Mouse (Mus musculus) cerebellum, adult 9-10 months (tissue): ENCODE results near the gene Ccdc159.

Experiments used
- DNase-seq: peaks from one replicate; pipeline ENCODE4 v3.0.0; 2022

Gene Ccdc159

GRCm38 (mm10) chr9:21935466-21936131 is 8.3 kb downstream of the Ccdc159 start:
- DNase-seq: no peak

DNA sequence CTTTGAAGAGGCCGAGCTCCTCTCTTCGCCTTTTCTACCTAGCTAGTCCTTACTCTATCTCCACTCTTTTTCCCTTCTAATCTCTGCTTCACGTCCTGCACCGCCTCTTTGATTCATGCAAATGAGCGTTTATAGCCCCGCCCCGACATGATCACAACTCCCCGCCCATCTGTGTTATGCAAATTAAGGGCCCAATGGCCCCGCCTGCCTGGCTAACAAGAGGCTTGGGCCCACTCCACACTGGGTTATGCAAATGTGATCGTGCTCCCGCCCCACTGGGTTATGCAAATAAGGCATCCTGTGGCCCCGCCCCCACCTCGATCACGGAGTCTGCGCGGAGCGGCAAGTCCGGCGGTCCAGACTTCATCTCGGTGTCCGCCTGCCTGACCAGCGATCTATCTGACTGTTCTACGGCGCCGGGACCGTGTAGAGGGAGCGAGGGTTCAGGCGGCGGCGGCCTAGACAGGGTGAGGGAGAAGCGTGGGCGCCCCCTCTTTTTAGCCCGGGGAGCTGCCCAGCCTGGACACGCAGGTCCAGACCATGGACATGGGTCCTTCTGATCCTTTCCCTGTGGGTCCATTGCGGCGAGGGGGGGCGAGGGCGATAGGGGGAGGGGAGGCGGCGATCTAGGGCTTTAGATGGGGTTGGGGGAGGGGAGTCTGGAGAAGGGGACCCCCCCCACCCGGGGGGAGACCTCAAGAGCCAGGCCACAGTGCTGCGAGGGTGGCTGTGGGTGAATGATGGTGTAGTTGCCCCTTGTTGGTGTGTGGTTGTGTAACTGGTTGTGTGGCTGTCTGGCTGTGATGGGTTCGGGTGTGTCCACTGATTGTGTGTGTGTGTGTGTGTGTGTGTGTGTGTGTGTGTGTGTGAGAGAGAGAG is 9.7 kb downstream of the Ccdc159 start, which contains the start of gene Plppr2:
Gene Plppr2 (plus strand): TSS at position 342 of the 879 bp plus-strand sequence.
- peak; percentile 100 for DNase-seq

DNA sequence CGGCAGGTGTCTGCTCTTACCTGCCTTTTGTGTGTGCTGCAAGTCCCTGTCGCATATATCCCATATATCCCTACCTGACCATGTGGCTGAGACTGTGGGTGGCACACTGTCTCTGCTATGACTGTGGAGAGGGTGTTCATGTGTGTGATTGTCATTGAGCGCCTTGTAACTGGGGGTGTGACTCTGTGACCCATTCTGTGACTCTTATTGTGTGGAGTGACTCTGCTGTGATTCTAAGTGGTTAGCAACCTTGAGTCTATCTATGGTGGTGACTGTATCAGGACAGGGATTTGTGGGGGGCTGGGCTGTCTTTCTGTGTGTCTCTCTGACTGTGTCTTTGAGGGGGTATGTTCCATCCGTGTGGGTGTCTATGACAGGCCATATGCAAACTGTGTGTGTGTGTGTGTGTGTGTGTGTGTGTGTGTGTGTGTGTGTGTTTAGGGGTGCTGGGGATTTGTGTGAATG is 10.5 kb downstream of the Ccdc159 start:
- no peak for DNase-seq

GRCm38 (mm10) chr9:21938234-21938855 is 11.1 kb downstream of the Ccdc159 start:
- no peak for DNase-seq

GRCm38 (mm10) chr9:21943046-21943445 is 15.8 kb downstream of the Ccdc159 start:
- DNase-seq: no peak

DNA sequence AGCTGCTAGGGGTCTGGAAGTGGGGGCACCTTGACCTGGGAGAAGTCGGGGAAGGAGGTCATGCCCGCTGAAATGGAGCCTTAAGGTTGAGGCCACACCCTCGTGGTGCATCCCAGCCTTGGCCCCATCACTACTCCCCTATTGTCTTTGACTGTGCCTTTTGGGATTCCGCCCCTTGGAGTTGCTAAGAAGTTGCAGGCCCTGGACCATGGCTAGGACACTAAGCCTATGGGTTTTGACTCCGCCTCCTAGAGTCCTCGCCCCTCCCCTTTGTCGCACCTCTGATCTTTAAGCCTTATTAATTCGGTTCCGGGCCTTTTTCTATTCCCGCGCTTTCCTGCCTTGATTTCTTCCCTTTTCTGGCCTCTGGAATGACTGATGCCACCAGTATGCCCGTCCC is 16.4 kb downstream of the Ccdc159 start:
- no peak for DNase-seq

GRCm38 (mm10) chr9:21944267-21944666 is 17.0 kb downstream of the Ccdc159 start:
- no peak for DNase-seq

DNA sequence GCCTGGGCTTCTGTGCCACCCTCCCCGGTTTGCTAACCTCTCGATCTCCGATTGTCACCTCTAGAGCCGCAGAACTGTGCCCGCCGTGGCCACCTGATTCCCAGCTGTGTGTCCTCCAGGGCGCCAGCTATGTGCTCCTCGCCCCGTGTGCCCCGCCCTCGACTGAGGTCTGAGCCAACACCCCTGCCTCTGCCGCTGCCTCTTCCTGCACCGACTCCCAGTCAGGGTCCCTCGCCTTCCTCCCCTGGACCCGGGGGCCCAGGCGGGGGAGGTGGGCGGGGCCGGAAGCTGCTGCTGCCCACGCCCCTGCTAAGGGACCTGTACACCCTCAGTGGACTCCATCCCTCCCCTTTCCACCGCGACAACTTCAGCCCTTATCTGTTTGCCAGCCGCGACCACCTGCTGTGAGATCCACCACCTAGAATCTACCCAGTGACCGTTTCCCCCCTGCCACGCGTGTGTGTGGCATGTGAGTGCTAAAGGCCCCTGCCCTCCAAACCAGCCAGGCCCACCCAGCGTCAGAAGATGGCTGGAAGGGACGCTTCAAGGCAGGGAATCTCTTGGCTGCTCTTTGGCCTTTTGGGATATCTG is 20.4 kb downstream of the Ccdc159 start:
- DNase-seq: no peak

GRCm38 (mm10) chr9:21948146-21948545 is 20.9 kb downstream of the Ccdc159 start:
- DNase-seq: no peak

- DNase-seq: no peak
Measured at GRCm38 (mm10) chr9:21948790-21949189, 21.5 kb downstream of the Ccdc159 start.

DNA sequence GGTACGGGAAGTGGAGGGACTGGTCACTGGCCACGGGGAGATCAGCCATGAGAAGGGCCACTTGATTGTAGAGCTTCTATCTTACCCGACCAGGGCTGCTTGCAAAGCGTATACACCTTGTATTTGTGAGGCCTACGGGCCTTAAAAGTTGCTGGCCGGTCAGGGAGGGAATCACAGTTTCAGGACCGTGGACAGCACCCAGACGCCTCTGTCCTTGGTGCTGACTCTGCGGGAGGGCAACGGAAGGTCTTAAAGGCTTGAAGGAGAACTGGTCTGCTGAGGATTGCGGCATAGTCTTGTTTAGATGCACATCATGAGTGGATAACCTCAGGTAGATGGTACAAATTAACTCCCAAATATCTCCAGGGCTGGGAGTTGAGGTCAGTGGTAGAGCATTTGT is 23.1 kb downstream of the Ccdc159 start:
- DNase-seq: no peak

GRCm38 (mm10) chr9:21951977-21952376 is 24.7 kb downstream of the Ccdc159 start:
- no peak for DNase-seq

DNA sequence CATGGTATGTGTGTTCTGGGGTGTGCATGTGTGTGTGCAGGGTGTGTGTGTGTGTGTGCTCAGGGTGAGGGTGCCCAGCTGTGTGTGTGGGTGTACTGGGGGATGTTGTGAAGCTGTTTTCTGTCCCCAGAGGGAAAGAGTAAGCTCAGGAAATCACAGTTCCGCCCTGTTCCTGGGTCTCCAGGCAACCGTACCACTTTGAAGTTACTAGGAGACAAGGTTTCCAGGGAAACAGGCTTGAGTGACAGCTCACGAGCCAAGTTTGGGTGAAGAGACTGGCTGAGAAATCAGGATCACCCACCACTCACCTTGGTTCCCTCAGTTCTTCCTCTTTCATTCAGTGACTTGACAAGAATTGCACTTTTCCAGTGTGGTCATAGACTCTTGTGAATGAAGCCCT is 26.3 kb downstream of the Ccdc159 start:
- no peak for DNase-seq

- DNase-seq: peak; percentile 74
Measured at GRCm38 (mm10) chr9:21954635-21955034, 27.4 kb downstream of the Ccdc159 start.

DNA sequence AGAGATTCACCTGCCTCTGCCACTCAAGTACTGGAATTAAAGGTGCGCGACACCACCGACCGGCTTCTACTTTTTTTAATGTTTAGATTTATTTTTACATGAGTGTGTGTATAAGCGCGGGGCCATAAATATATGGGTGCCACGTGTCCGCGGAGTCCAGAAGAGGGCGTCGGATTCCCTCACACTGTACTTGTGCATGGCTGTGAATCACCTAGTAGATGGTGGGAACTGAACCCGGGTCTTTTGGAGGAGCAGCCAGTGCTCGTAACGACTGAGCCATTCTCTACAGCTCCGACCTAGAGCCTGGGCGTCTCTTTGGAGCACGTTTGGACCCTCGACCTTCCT is 27.9 kb downstream of the Ccdc159 start:
- no peak for DNase-seq

GRCm38 (mm10) chr9:21955570-21956281 is 28.5 kb downstream of the Ccdc159 start, which contains the start of gene Swsap1:
Swsap1 (plus strand) TSS chr9:21955755.
- peak; percentile 100 for DNase-seq

GRCm38 (mm10) chr9:21958372-21958771 is 31.1 kb downstream of the Ccdc159 start:
- DNase-seq: no peak

DNA sequence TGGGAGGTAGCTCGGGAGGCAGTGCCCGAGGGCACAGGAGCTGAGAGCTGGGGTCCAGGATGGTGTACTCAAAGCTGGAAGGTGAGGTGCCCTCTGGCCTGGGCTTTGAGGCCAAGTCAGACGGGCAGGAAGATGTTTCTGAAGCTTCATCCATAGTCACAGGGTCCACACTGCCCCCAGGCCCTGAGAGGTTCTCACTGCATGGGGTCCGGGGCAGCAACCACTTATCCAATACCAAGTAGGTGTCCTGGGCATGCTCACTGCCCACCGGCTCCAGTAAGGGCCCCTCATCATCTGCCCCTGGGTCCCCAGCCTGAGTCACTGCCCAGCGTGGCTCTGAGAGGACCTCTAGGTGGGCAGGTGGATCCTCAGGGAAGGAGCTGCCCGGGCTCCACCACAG is 32.0 kb downstream of the Ccdc159 start:
- DNase-seq: no peak

- DNase-seq: no peak
Measured at GRCm38 (mm10) chr9:21960135-21960534, 32.9 kb downstream of the Ccdc159 start.

GRCm38 (mm10) chr9:21960558-21961208 is 33.4 kb downstream of the Ccdc159 start:
- no peak for DNase-seq

DNA sequence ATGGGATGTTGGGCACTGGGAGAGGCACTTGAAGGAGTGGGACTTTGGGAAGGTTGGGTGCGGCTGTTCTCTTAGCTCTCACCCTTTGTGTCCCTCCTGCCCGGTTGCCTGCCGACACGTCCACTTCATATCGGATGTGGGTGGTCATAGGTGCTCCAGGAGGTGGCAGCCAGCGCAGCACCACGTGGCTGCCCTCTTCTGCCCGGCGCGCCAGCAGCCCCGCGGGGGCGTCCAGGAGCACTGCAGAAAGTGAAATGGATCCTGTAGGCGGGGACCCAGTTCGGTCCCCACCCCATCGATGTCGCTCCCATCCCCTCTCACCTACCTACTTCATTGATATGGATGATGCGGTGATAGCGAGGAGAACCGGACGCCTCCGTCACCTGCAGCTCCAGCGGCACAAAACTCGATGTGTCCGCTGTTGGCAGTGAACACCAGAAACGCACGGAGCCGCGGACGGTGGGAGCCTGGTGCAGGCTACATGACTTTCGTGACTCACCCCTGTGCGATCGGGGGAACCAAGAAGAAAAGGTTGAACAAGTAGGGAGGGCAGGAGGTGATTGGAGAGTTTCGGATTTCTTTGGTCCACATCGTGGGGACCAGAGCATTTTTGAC is 34.2 kb downstream of the Ccdc159 start:
- DNase-seq: no peak

- DNase-seq: no peak
Measured at GRCm38 (mm10) chr9:21962010-21962409, 34.7 kb downstream of the Ccdc159 start.
